Mouse (Mus musculus): ENCODE data around the gene Disp1. TPM values are rescaled to one million over a fixed set of nuclear protein-coding genes. Genes with fewer than 3 reads are reported as not detected.

Gene Disp1
- total RNA-seq, 2 experiments from 2014 or later = 2.5 to 5.0 TPM

DNA sequence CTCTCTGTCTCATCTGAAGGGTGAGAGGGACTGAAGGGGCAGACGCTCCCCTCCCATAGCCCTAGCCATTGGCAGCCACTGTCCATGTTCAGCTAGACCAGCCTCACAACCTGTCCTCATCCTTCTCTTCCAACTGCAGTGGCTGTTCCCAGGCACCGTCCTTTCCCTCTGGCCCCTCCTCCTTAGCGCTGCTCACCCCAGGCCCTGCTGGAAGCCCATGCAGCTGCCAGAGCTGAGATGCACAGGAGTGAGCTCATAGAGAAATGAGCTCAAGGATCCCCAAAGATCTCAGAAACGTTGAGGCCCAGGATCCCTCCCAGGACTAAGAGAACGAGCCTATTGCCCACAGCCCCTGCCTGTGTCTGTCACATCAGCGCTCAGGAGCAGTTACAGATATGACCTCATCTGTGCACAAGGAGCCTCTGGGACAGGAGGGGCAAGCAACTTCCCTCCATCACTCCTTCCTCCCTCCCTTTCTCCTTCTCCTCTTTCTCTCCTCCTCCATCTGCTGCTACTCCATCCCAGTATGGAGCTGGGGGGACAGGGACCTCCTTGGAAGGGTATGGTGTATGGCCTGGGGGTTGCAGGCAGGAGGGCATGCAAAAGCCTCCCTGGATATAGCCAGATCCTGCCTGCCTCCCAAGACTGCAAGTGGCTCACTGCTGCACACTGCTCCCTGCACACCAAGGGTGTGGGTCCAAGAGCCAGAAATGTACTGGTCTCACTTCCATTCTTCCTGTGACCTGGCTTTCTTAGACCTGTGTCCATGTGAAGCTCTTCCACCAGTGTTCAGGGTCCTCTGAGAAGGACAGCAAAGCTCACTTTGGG is 181.2 kb downstream of the Disp1 start:
- DNase-seq = no peak

GRCm38 (mm10) chr1:183039404-183039803 is 181.9 kb downstream of the Disp1 start:
- DNase-seq = no peak

Small RNA genes lying within 50 kb of the gene (microRNA-seq; reads per million reads assigned to microRNA genes)
- gene Gm24975 (ENCODE audit: borderline replicate concordance in 2 of 2) = 0 reads per million in 2 experiments

Other genes starting within 250 kb of the Disp1 start
- 10 to 100 TPM; 19.4 TPM for gene Aida, start 75.1 kb upstream of the Disp1 start, total RNA-seq (2021)
- 10 to 100 TPM; 15.5 to 18.4 TPM for gene Brox, start 75.7 kb upstream of the Disp1 start, total RNA-seq (2021)
- 100 to 1,000 TPM; 132 to 141 TPM for gene Mia3, start 148.0 kb upstream of the Disp1 start, total RNA-seq (2021)
- gene Taf1a, start 167.5 kb upstream of the Disp1 start, total RNA-seq (2021) = 1 to 10 TPM; 3.5 to 4.3 TPM
- not detected for gene Hhipl2, start 196.7 kb upstream of the Disp1 start, total RNA-seq (2021)

Data from gastrocnemius, postnatal 25 days (tissue).